Mouse (Mus musculus) liver, postnatal 0 days (tissue): ENCODE measurements around the gene Gtf2f1.
A peak's percentile ranks its signal among the peaks of the same experiment; 100 is the strongest.

ENCODE experiments used
- CTCF ChIP-seq: sonication (generic); IDR thresholded peaks from 2 replicates; pipeline ENCODE4 v1.5.1; 2016; ENCODE audit warnings: antibody characterized with exemption, low read depth
- EP300 ChIP-seq: IDR thresholded peaks from 2 replicates; pipeline ENCODE4 v1.6.1; 2016; ENCODE audit warnings: antibody characterized with exemption, low read depth, mild to moderate bottlenecking

GRCm38 (mm10) chr17:56961880-56962279 is 49.2 kb downstream of the Gtf2f1 start:
- TF ChIP-seq CTCF (peak; percentile 35), EP300 (no peak)
